18 mouse cellular contexts compared by ENCODE assay signal in genomic region chr6:11565246-11565645, GRCm38 (mm10).
"Had no signal": no experiment of that assay in that cellular context is flagged by ENCODE, and none has a peak within 500 bp of the region (broad histone marks: within the 10 kb centered on the region; RNA-seq: fewer than 3 reads in every experiment).

No protein-coding gene starts in this region.

- DNase-seq: gastrocnemius, postnatal 14 days; gastrocnemius, postnatal 36 days; heart, adult 11 months; heart, adult 2 months; heart, postnatal 14 days; heart, postnatal 36 days; kidney, adult 18-20 months; kidney, adult 8-10 months; kidney, postnatal 10 days; kidney, postnatal 25 days; kidney, postnatal 4 days; layer of hippocampus, postnatal 36 days; left cerebral cortex, postnatal 4 days had no signal

- ATAC-seq: hindbrain, embryonic 16.5 days; inflammation-experienced regulatory T-cells, adult 6 months; intestine, embryonic 15.5 days; intestine, postnatal 0 days; liver, embryonic 12.5 days had no signal
